Mouse (Mus musculus) thymus, postnatal 14 days (tissue): Measurements from ENCODE around the gene Vgf.

Experiments used
- DNase-seq: peaks from one replicate; pipeline ENCODE4 v3.0.0; 2021

The Vgf gene

GRCm38 (mm10) chr5:137026092-137026491 lies at the start of gene Vgf:
Gene Vgf (plus strand): TSS chr5:137026392.
- no peak for DNase-seq

- DNase-seq: no peak
Observed at GRCm38 (mm10) chr5:136977769-136978168, 48.4 kb upstream of the Vgf start.

- DNase-seq: no peak
Observed at GRCm38 (mm10) chr5:136979762-136980161, 46.4 kb upstream of the Vgf start.

- DNase-seq: no peak
Observed at GRCm38 (mm10) chr5:136980974-136981373, 45.2 kb upstream of the Vgf start.

- DNase-seq: peak; percentile 63
Observed at GRCm38 (mm10) chr5:136982338-136982930, 43.8 kb upstream of the Vgf start.

GRCm38 (mm10) chr5:136984828-136985227 lies 41.4 kb upstream of the Vgf start:
- DNase-seq: no peak

- DNase-seq: peak; percentile 98
Observed at GRCm38 (mm10) chr5:136986695-136987137, 39.5 kb upstream of the Vgf start, which contains the start of gene Plod3. Gene Plod3 (plus strand): TSS chr5:136987019.

GRCm38 (mm10) chr5:136987138-136987933 lies 38.9 kb upstream of the Vgf start:
- DNase-seq: peak; percentile 69

- peak; percentile 11 for DNase-seq
Observed at GRCm38 (mm10) chr5:136987934-136988271, 38.3 kb upstream of the Vgf start, which contains the start of gene Znhit1. Gene Znhit1 (minus strand): TSS chr5:136988021.

- DNase-seq: no peak
Observed at GRCm38 (mm10) chr5:136988420-136988819, 37.8 kb upstream of the Vgf start.

GRCm38 (mm10) chr5:136989801-136990200 lies 36.4 kb upstream of the Vgf start:
- DNase-seq: no peak

GRCm38 (mm10) chr5:136999449-136999848 lies 26.7 kb upstream of the Vgf start:
- DNase-seq: no peak

GRCm38 (mm10) chr5:137000612-137001011 lies 25.6 kb upstream of the Vgf start:
- no peak for DNase-seq

- no peak for DNase-seq
Observed at GRCm38 (mm10) chr5:137007276-137007675, 18.9 kb upstream of the Vgf start.

- peak; percentile 50 for DNase-seq
Observed at GRCm38 (mm10) chr5:137009988-137010387, 16.2 kb upstream of the Vgf start.

GRCm38 (mm10) chr5:137012401-137012950 lies 13.7 kb upstream of the Vgf start:
- DNase-seq: no peak

- no peak for DNase-seq
Observed at GRCm38 (mm10) chr5:137015913-137016312, 10.3 kb upstream of the Vgf start.

GRCm38 (mm10) chr5:137024318-137024717 lies 1.9 kb upstream of the Vgf start:
- no peak for DNase-seq

GRCm38 (mm10) chr5:137025132-137025531 lies 1.1 kb upstream of the Vgf start:
- peak; percentile 88 for DNase-seq

- DNase-seq: no peak
Observed at GRCm38 (mm10) chr5:137028561-137029272, 2.5 kb downstream of the Vgf start.

- DNase-seq: peak; percentile 10
Observed at GRCm38 (mm10) chr5:137029273-137029585, 3.0 kb downstream of the Vgf start.

- DNase-seq: peak; percentile 94
Observed at GRCm38 (mm10) chr5:137029643-137030415, 3.6 kb downstream of the Vgf start.

GRCm38 (mm10) chr5:137030416-137030810 lies 4.2 kb downstream of the Vgf start:
- no peak for DNase-seq
